8 mouse cellular contexts compared by ENCODE assay signal in genomic region chr6:120539781-120540231, GRCm38 (mm10). TPM values are rescaled to one million over a fixed set of nuclear protein-coding genes. Genes with fewer than 3 reads are reported as not detected.
DNase-seq lines count a peak whose midpoint lies in the region; ATAC-seq lines count a peak whose summit lies in the region.

No protein-coding gene starts in this region.

- WGBS in forebrain, embryonic 15.5 days: 60% methylated on average over 10 of the region's 10 CpGs
- WGBS in limb, embryonic 13.5 days: 49% methylated on average over 10 of the region's 10 CpGs
- WGBS in midbrain, embryonic 14.5 days: 49% methylated on average over 10 of the region's 10 CpGs

- no peak overlapping the region for H3K9ac ChIP-seq in forebrain, embryonic 15.5 days (replicated peaks)
- H3K9ac ChIP-seq in limb, embryonic 13.5 days: peak overlapping the region; percentile 59; the same call in 1 of the 2 replicates
- peak overlapping the region; percentile 40 for H3K9ac ChIP-seq in midbrain, embryonic 14.5 days (replicated peaks; ENCODE audit: low read length)

- H3K4me3 ChIP-seq in forebrain, embryonic 15.5 days: no peak overlapping the region
- H3K4me3 ChIP-seq in limb, embryonic 13.5 days: no peak overlapping the region; the same call in 1 of the 2 replicates
- no peak overlapping the region for H3K4me3 ChIP-seq in midbrain, embryonic 14.5 days (replicated peaks; ENCODE audit: low read depth, low read length)

- H3K36me3 ChIP-seq in forebrain, embryonic 15.5 days: no peaks in the 10 kb centered on the region
- no peaks in the 10 kb centered on the region for H3K36me3 ChIP-seq in limb, embryonic 13.5 days
- H3K36me3 ChIP-seq in midbrain, embryonic 14.5 days (ENCODE audit: control insufficient read depth, insufficient read depth, low read length): no peaks in the 10 kb centered on the region

- no peaks in the 10 kb centered on the region for H3K27me3 ChIP-seq in forebrain, embryonic 15.5 days
- no peaks in the 10 kb centered on the region for H3K27me3 ChIP-seq in limb, embryonic 13.5 days
- H3K27me3 ChIP-seq in midbrain, embryonic 14.5 days (ENCODE audit: control insufficient read depth, insufficient read depth, low read length): no peaks in the 10 kb centered on the region

- no peak overlapping the region for H3K27ac ChIP-seq in forebrain, embryonic 15.5 days (replicated peaks)
- H3K27ac ChIP-seq in limb, embryonic 13.5 days: no peak overlapping the region
- H3K27ac ChIP-seq in midbrain, embryonic 14.5 days (replicated peaks; ENCODE audit: low read depth, low read length): no peak overlapping the region

- 0 out of 2 replicates have a peak, but pooled peaks have one; percentile 5 for ATAC-seq in forebrain, embryonic 15.5 days (replicated peaks)
- ATAC-seq in limb, embryonic 13.5 days (ENCODE audit: low FRiP score, low read depth): no peak
- no peak for ATAC-seq in midbrain, embryonic 14.5 days (ENCODE audit: low FRiP score, low TSS enrichment)

- no peak overlapping the region for H3K4me2 ChIP-seq in forebrain, embryonic 15.5 days (replicated peaks)
- H3K4me2 ChIP-seq in limb, embryonic 13.5 days (replicated peaks): peak overlapping the region; percentile 69
- peak overlapping the region; percentile 61; the same call in 1 of the 2 replicates for H3K4me2 ChIP-seq in midbrain, embryonic 14.5 days (ENCODE audit: low read length)

- no peaks in the 10 kb centered on the region for H3K9me3 ChIP-seq in forebrain, embryonic 15.5 days
- no peaks in the 10 kb centered on the region for H3K9me3 ChIP-seq in limb, embryonic 13.5 days
- H3K9me3 ChIP-seq in midbrain, embryonic 14.5 days (ENCODE audit: control insufficient read depth, low read length): no peaks in the 10 kb centered on the region

- H3K4me1 ChIP-seq in forebrain, embryonic 15.5 days: peaks cover 6% of the 10 kb centered on the region
- H3K4me1 ChIP-seq in limb, embryonic 13.5 days: peaks cover 8% of the 10 kb centered on the region
- H3K4me1 ChIP-seq in midbrain, embryonic 14.5 days (ENCODE audit: control insufficient read depth, insufficient read depth, low read length): peaks cover 6% of the 10 kb centered on the region

- DNase-seq in adrenal gland, adult 18-20 months (ENCODE audit: low spot score in 2 of 2): peak; percentile 28 to 47
- peak; percentile 60 for DNase-seq in heart, postnatal 4 days
- peak; percentile 42 for DNase-seq in midbrain, embryonic 14.5 days
- DNase-seq in B cell, adult 2 months: no peak
- DNase-seq in layer of hippocampus, adult 9-10 months (ENCODE audit: low spot score): no peak
- no peak for DNase-seq in thymus, postnatal 36 days

RNA-seq across cellular contexts. Expression of gene Hdhd5, which starts 8.7 kb away (rescaled TPM):
- total RNA-seq in adrenal gland, adult 18-20 months (2021): 10 to 100 TPM; 24.3 to 33.6 TPM
- 16.8 and 18.2 TPM in 2 replicates for polyA plus RNA-seq in forebrain, embryonic 15.5 days (2015; fragmentation: Nextera tagmentation; extraction: Ambion mirVana)
- total RNA-seq in heart, postnatal 4 days (2021): 10 to 100 TPM; 15.2 to 17.6 TPM
- 18.6 and 20.3 TPM in 2 replicates for polyA plus RNA-seq in limb, embryonic 13.5 days (2015; fragmentation: Nextera tagmentation; extraction: Ambion mirVana)
- 9.6 and 10.9 TPM in 2 replicates for polyA plus RNA-seq in midbrain, embryonic 14.5 days (2014; fragmentation: Nextera tagmentation; extraction: Ambion mirVana)

RNA-seq across cellular contexts. Expression of gene Tmem121b, which starts 46.2 kb away (rescaled TPM):
- total RNA-seq in adrenal gland, adult 18-20 months (2021): under 1 TPM in 1 of 2 experiments, not detected in 1; 0.10 TPM
- polyA plus RNA-seq in forebrain, embryonic 15.5 days (2015; fragmentation: Nextera tagmentation; extraction: Ambion mirVana): 3.5 and 3.6 TPM in 2 replicates
- under 1 TPM; 0.05 to 0.07 TPM for total RNA-seq in heart, postnatal 4 days (2021)
- 0.08 and 0.25 TPM in 2 replicates for polyA plus RNA-seq in limb, embryonic 13.5 days (2015; fragmentation: Nextera tagmentation; extraction: Ambion mirVana)
- 4.4 and 6.3 TPM in 2 replicates for polyA plus RNA-seq in midbrain, embryonic 14.5 days (2014; fragmentation: Nextera tagmentation; extraction: Ambion mirVana)

Comparison
In these comparisons a context has a peak if more than half of its experiments do, and no peak if none do; other contexts are left out.
1. DNase-seq: peak in adrenal gland, adult 18-20 months (2 of 2), heart, postnatal 4 days (single experiment) and midbrain, embryonic 14.5 days (single experiment); none in B cell, adult 2 months (0 of 2), layer of hippocampus, adult 9-10 months (single experiment) and thymus, postnatal 36 days (0 of 2).